Mouse (Mus musculus) MEL (cell line): Measurements from ENCODE around the gene Gm49403. TPM values are rescaled to one million over a fixed set of nuclear protein-coding genes. Genes with fewer than 3 reads are reported as not detected.
"Not testable (repeated sequence)": the region's sequence is repeated elsewhere in the genome, so short reads cannot be mapped to it uniquely, and the experiment has no call there.

Source experiments
- DNase-seq: peaks from one replicate; pipeline ENCODE4 v3.0.0; 2011; ENCODE audit warnings: low read depth, low spot score
- H3K27ac ChIP-seq: 2 replicates; pipeline ENCODE4 v1.5.1; 2012; ENCODE audit warnings: low read depth, mild to moderate bottlenecking, control low read depth, low read length, moderate library complexity; ENCODE audit not compliant: control insufficient read depth
- H3K27me3 ChIP-seq, 2 experiments: fragments of 150-350 bp in 1 of 2; sonication (generic) in 1 of 2; 2 replicates each; pipeline ENCODE4 v1.6.1; 2012; ENCODE audit warnings: low read length in 2 of 2, mild to moderate bottlenecking in 2 of 2, improper control_type of control experiment in 1 of 2, moderate library complexity in 1 of 2; ENCODE audit not compliant: insufficient read depth in 2 of 2, control insufficient read depth in 1 of 2
- H3K36me3 ChIP-seq, 2 experiments: 2 replicates each; pipeline ENCODE4 v1.6.1; 2012 to 2014; ENCODE audit warnings: low read length in 2 of 2, improper control_type of control experiment in 1 of 2, inconsistent platforms in 1 of 2, mild to moderate bottlenecking in 1 of 2; ENCODE audit not compliant: insufficient read depth in 2 of 2, control insufficient read depth in 1 of 2
- H3K4me1 ChIP-seq, 2 experiments: fragments of 150-350 bp in 1 of 2; sonication (generic) in 1 of 2; 2 replicates each; pipeline ENCODE4 v1.6.1; 2012; ENCODE audit warnings: low read length in 2 of 2, improper control_type of control experiment in 1 of 2, mild to moderate bottlenecking in 1 of 2; ENCODE audit not compliant: insufficient read depth in 2 of 2, control insufficient read depth in 1 of 2
- H3K4me3 ChIP-seq, 2 experiments: fragments of 150-350 bp in 1 of 2; sonication (generic) in 1 of 2; 2 replicates each; pipeline ENCODE4 v1.5.1; 2012; ENCODE audit warnings: low read depth in 2 of 2, low read length in 2 of 2, mild to moderate bottlenecking in 2 of 2, moderate library complexity in 2 of 2, control low read depth in 1 of 2, improper control_type of control experiment in 1 of 2; ENCODE audit not compliant: control insufficient read depth in 1 of 2, insufficient read depth in 1 of 2
- H3K79me2 ChIP-seq: 2 replicates; pipeline ENCODE4 v1.6.1; 2012; ENCODE audit warnings: mild to moderate bottlenecking, low read length, moderate library complexity; ENCODE audit not compliant: control insufficient read depth, poor library complexity, insufficient read depth
- H3K9ac ChIP-seq: 2 replicates; pipeline ENCODE4 v1.6.1; 2012; ENCODE audit warnings: low read depth, mild to moderate bottlenecking, control low read depth, low read length, moderate library complexity; ENCODE audit not compliant: control insufficient read depth, poor library complexity, severe bottlenecking
- H3K9me3 ChIP-seq: fragments of 150-350 bp; sonication (generic); replicated peaks from 2 replicates; pipeline ENCODE4 v1.6.1; 2012; ENCODE audit warnings: mild to moderate bottlenecking, low read length, improper control_type of control experiment, moderate library complexity; ENCODE audit not compliant: insufficient read depth
- CHD1 ChIP-seq: IDR thresholded peaks from 2 replicates; pipeline ENCODE4 v1.6.1; 2012; ENCODE audit warnings: low read depth, mild to moderate bottlenecking, inconsistent platforms, low read length, improper control_type of control experiment
- CHD2 ChIP-seq: IDR thresholded peaks from 2 replicates; pipeline ENCODE4 v1.6.1; 2011; ENCODE audit warnings: low read length, improper control_type of control experiment
- CTCF ChIP-seq, 3 experiments: IDR thresholded peaks in 2 of 3; conservative IDR thresholded peaks in 1 of 3; 2 replicates each; pipeline ENCODE4 v1.5.1; 2011 to 2012; ENCODE audit warnings: low read length in 3 of 3, low read depth in 2 of 3, mild to moderate bottlenecking in 2 of 3, improper control_type of control experiment in 1 of 3, inconsistent platforms in 1 of 3, mixed read lengths in 1 of 3, moderate library complexity in 1 of 3; ENCODE audit not compliant: control insufficient read depth in 1 of 3, insufficient read depth in 1 of 3, poor library complexity in 1 of 3, severe bottlenecking in 1 of 3
- ELF1 ChIP-seq: IDR thresholded peaks from 2 replicates; pipeline ENCODE4 v1.6.1; 2014; ENCODE audit warnings: low read depth, mild to moderate bottlenecking, inconsistent platforms, low read length, improper control_type of control experiment, moderate library complexity
- EP300 ChIP-seq, 2 experiments: IDR thresholded peaks; 2 replicates each; pipeline ENCODE4 v1.6.1; 2011; ENCODE audit warnings: improper control_type of control experiment in 2 of 2, low read length in 2 of 2, low read depth in 1 of 2, mild to moderate bottlenecking in 1 of 2
- ETS1 ChIP-seq: IDR thresholded peaks from 2 replicates; pipeline ENCODE4 v1.6.1; 2012; ENCODE audit warnings: low read depth, mild to moderate bottlenecking, inconsistent platforms, low read length, improper control_type of control experiment, moderate library complexity
- GATA1 ChIP-seq: IDR thresholded peaks from 2 replicates; pipeline ENCODE4 v1.6.1; 2011; ENCODE audit warnings: low read depth, low read length, improper control_type of control experiment
- HCFC1 ChIP-seq: IDR thresholded peaks from 2 replicates; pipeline ENCODE4 v1.6.1; 2012; ENCODE audit warnings: low read depth, mild to moderate bottlenecking, inconsistent platforms, low read length, improper control_type of control experiment, moderate library complexity
- KAT2A ChIP-seq: conservative IDR thresholded peaks from 2 replicates; pipeline ENCODE4 v1.6.1; 2012; ENCODE audit warnings: low read depth, low read length, improper control_type of control experiment, inconsistent platforms
- MAFK ChIP-seq: IDR thresholded peaks from 2 replicates; pipeline ENCODE4 v1.6.1; 2011; ENCODE audit warnings: low read depth, mild to moderate bottlenecking, low read length, improper control_type of control experiment, borderline replicate concordance
- MAX ChIP-seq: IDR thresholded peaks from 2 replicates; pipeline ENCODE4 v1.6.1; 2011; ENCODE audit warnings: low read length, improper control_type of control experiment
- MXI1 ChIP-seq: IDR thresholded peaks from 2 replicates; pipeline ENCODE4 v1.6.1; 2011; ENCODE audit warnings: mild to moderate bottlenecking, low read depth, low read length, improper control_type of control experiment
- MYB ChIP-seq: IDR thresholded peaks from 2 replicates; pipeline ENCODE4 v1.6.1; 2011; ENCODE audit warnings: mild to moderate bottlenecking, low read depth, low read length, improper control_type of control experiment
- NRF1 ChIP-seq: IDR thresholded peaks from 2 replicates; pipeline ENCODE4 v1.6.1; 2014; ENCODE audit warnings: low read depth, mild to moderate bottlenecking, inconsistent platforms, low read length, improper control_type of control experiment, moderate library complexity; ENCODE audit not compliant: poor library complexity, insufficient read depth, severe bottlenecking
- POLR2A ChIP-seq, 2 experiments: IDR thresholded peaks; 2 replicates each; pipeline ENCODE4 v1.6.1; 2011 to 2012; ENCODE audit warnings: low read length in 2 of 2, mild to moderate bottlenecking in 2 of 2, control low read depth in 1 of 2, improper control_type of control experiment in 1 of 2, low read depth in 1 of 2, moderate library complexity in 1 of 2; ENCODE audit not compliant: control insufficient read depth in 1 of 2, insufficient read depth in 1 of 2, poor library complexity in 1 of 2
- POLR2AphosphoS2 ChIP-seq: IDR thresholded peaks from 2 replicates; pipeline ENCODE4 v1.6.1; 2011; ENCODE audit warnings: low read length, improper control_type of control experiment
- POLR2AphosphoS5 ChIP-seq: IDR thresholded peaks from 2 replicates; pipeline ENCODE4 v1.6.1; 2012; ENCODE audit warnings: low read depth, borderline replicate concordance, mild to moderate bottlenecking, inconsistent platforms, low read length, moderate library complexity, mixed read lengths
- RAD21 ChIP-seq: IDR thresholded peaks from 2 replicates; pipeline ENCODE4 v1.6.1; 2011; ENCODE audit warnings: mild to moderate bottlenecking, low read depth, low read length, improper control_type of control experiment
- SIN3A ChIP-seq: IDR thresholded peaks from 2 replicates; pipeline ENCODE4 v1.6.1; 2012; ENCODE audit warnings: low read length, improper control_type of control experiment, inconsistent platforms
- SMC3 ChIP-seq: IDR thresholded peaks from 2 replicates; pipeline ENCODE4 v1.6.1; 2011; ENCODE audit warnings: low read depth, low read length, improper control_type of control experiment
- TBP ChIP-seq: IDR thresholded peaks from 2 replicates; pipeline ENCODE4 v1.8.0; 2011; ENCODE audit warnings: low read depth, low read length, improper control_type of control experiment
- TCF12 ChIP-seq: IDR thresholded peaks from 2 replicates; pipeline ENCODE4 v1.6.1; 2014; ENCODE audit warnings: low read depth, mild to moderate bottlenecking, inconsistent platforms, low read length, improper control_type of control experiment, moderate library complexity
- UBTF ChIP-seq: IDR thresholded peaks from 2 replicates; pipeline ENCODE4 v1.6.1; 2012; ENCODE audit warnings: low read depth, mild to moderate bottlenecking, inconsistent platforms, low read length, improper control_type of control experiment, moderate library complexity, borderline replicate concordance; ENCODE audit not compliant: insufficient read depth
- USF1 ChIP-seq: IDR thresholded peaks from 2 replicates; pipeline ENCODE4 v1.6.1; 2014; ENCODE audit warnings: low read depth, mild to moderate bottlenecking, inconsistent platforms, low read length, improper control_type of control experiment, moderate library complexity
- USF2 ChIP-seq, 2 experiments: IDR thresholded peaks; 2 replicates each; pipeline ENCODE4 v1.6.1; 2011 to 2012; ENCODE audit warnings: improper control_type of control experiment in 2 of 2, low read length in 2 of 2, borderline replicate concordance in 1 of 2, inconsistent platforms in 1 of 2, low read depth in 1 of 2, mild to moderate bottlenecking in 1 of 2; ENCODE audit not compliant: insufficient read depth in 1 of 2
- ZKSCAN1 ChIP-seq: IDR thresholded peaks from 2 replicates; pipeline ENCODE4 v1.6.1; 2012; ENCODE audit warnings: low read depth, mild to moderate bottlenecking, inconsistent platforms, low read length, improper control_type of control experiment, moderate library complexity
- ZMIZ1 ChIP-seq: IDR thresholded peaks from 2 replicates; pipeline ENCODE4 v1.6.1; 2012; ENCODE audit warnings: low read depth, mild to moderate bottlenecking, inconsistent platforms, low read length, improper control_type of control experiment, moderate library complexity
- ZNF384 ChIP-seq: IDR thresholded peaks from 2 replicates; pipeline ENCODE4 v1.6.1; 2012; ENCODE audit warnings: low read depth, mild to moderate bottlenecking, inconsistent platforms, low read length, improper control_type of control experiment
- polyA plus RNA-seq, 2 experiments: library from polyadenylated mRNA; stranded (reverse) in 1 of 2; unstranded in 1 of 2; fragments of >175 nt in 1 of 2; fragments of >200 nt in 1 of 2; gene quantifications; 2 replicates each; pipeline versions ENCODE4 v1.2.1 to v1.2.4; 2012; ENCODE audit warnings: low replicate concordance in 2 of 2, low read depth in 1 of 2; ENCODE audit not compliant: insufficient read length in 2 of 2, insufficient read depth in 1 of 2, missing spikeins in 1 of 2
- total RNA-seq: library from RNA; depleted of rRNA; stranded (reverse); fragments of 300-350 nt; gene quantifications from 2 replicates; pipeline ENCODE4 v1.2.3, GENCODE M21; 2012

Gene Gm49403
- total and polyA plus RNA-seq, 3 experiments, result not detected

- Histone ChIP-seq H3K4me1 (peaks cover 5 to 21% of the 10 kb centered on the region in 2 experiments; a peak in 3 of 4 replicates), H3K36me3 (peaks cover 0 to 32% of the 10 kb centered on the region in 2 experiments; a peak in 2 of 4 replicates), H3K9ac (peak overlapping the region; percentile 81), H3K27ac (peak overlapping the region; percentile 96), H3K4me3 (peak overlapping the region; percentile 14 to 48), H3K79me2 (peaks cover 51% of the 10 kb centered on the region)
- not testable (repeated sequence) for H3K9me3 ChIP-seq, H3K27me3 ChIP-seq
- DNase-seq, result peak; percentile 76
- TF ChIP-seq ELF1 (0 out of 2 replicates have a peak, but pooled peaks have one; percentile 38), UBTF (0 out of 2 replicates have a peak, but pooled peaks have one; percentile 44), MAX (peak; percentile 16; the same call in 1 of the 2 replicates), POLR2A (IDR thresholded peaks at IDR 0.05; ENCODE audit: control insufficient read depth in 1 of 2, insufficient read depth in 1 of 2, low read depth in 1 of 2, low read length in 2 of 2, poor library complexity in 1 of 2) (0 out of 4 replicates have a peak, but pooled peaks of 1 of the 2 experiments have one; percentile 34)
These were observed 13.6 kb downstream of the Gm49403 start for GRCm38 (mm10) chr19:8897211-8897864.

- H3K4me3 ChIP-seq, result peak within 1 kb of the TSS; percentile 75 to 79
- H3K4me1 ChIP-seq, result peaks cover 5 to 21% of the 10 kb centered on the region in 2 experiments; a peak in 3 of 4 replicates
- H3K36me3 ChIP-seq, result peaks cover under 1 to 32% of the 10 kb centered on the region in 2 experiments; a peak in 2 of 4 replicates
- DNase-seq, result peak; percentile 98
- peak within 1 kb of the TSS; percentile 96 for H3K27ac ChIP-seq
- H3K79me2 ChIP-seq, result peaks cover 50% of the 10 kb centered on the region
- H3K9me3 ChIP-seq, result no peaks in the 10 kb centered on the region
- no peaks in the 10 kb centered on the region for H3K27me3 ChIP-seq
- peak within 1 kb of the TSS; percentile 96 for H3K9ac ChIP-seq
- no peak for TF ChIP-seq CTCF (IDR thresholded peaks at IDR 0.05 in 2 of 3, conservative IDR thresholded peaks at IDR 0.05 in 1 of 3; ENCODE audit: control insufficient read depth in 1 of 3, insufficient read depth in 1 of 3, low read depth in 2 of 3, low read length in 3 of 3, poor library complexity in 1 of 3, severe bottlenecking in 1 of 3)
- TF ChIP-seq ZKSCAN1, result no peak
- TF ChIP-seq POLR2AphosphoS5, result no peak
- no peak for TF ChIP-seq RAD21
- TF ChIP-seq ELF1, result peak; percentile 76
- TF ChIP-seq MAX, result 0 out of 2 replicates have a peak, but pooled peaks have one; percentile 57
- TF ChIP-seq ETS1, result peak; percentile 30; the same call in 1 of the 2 replicates
- no peak for TF ChIP-seq CHD1
- no peak for TF ChIP-seq UBTF
- peak; percentile 78; the same call in 1 of the 2 replicates for TF ChIP-seq ZMIZ1
- TF ChIP-seq SMC3, result no peak
- peak; percentile 97 for TF ChIP-seq POLR2AphosphoS2
- no peak for TF ChIP-seq CHD2
- TF ChIP-seq TCF12, result peak; percentile 75
- peak; percentile 88 for TF ChIP-seq HCFC1
- TF ChIP-seq SIN3A, result peak; percentile 72
- TF ChIP-seq USF2 (IDR thresholded peaks at IDR 0.05; ENCODE audit: borderline replicate concordance in 1 of 2, insufficient read depth in 1 of 2, low read depth in 1 of 2, low read length in 2 of 2), result no peak
- TF ChIP-seq ZNF384, result no peak
- no peak for TF ChIP-seq GATA1
- TF ChIP-seq MYB, result no peak
- TF ChIP-seq EP300 (IDR thresholded peaks at IDR 0.05; ENCODE audit: low read depth in 1 of 2, low read length in 2 of 2), result no peak
- TF ChIP-seq USF1, result 0 out of 2 replicates have a peak, but pooled peaks have one; percentile 16
- no peak for TF ChIP-seq MXI1
- TF ChIP-seq KAT2A, result peak; percentile 67; the same call in 1 of the 2 replicates
- peak; percentile 83 for TF ChIP-seq TBP
- peak; percentile 31; the same call in 1 of the 2 replicates for TF ChIP-seq NRF1
- TF ChIP-seq MAFK, result no peak
These were observed 14.2 kb downstream of the Gm49403 start, which contains the start of gene Ganab for GRCm38 (mm10) chr19:8897865-8898495. TSS of gene Ganab (plus strand) at chr19:8898071.
